Comparison of ENCODE assay signal across 22 mouse cellular contexts in genomic region chr6:14298167-14298566, GRCm38 (mm10).
"Had no signal": no experiment of that assay in that cellular context is flagged by ENCODE, and none has a peak within 500 bp of the region (broad histone marks: within the 10 kb centered on the region; RNA-seq: fewer than 3 reads in every experiment).

No protein-coding gene starts in this region.

- H3K9me3 ChIP-seq: hindbrain, embryonic 13.5 days; hindbrain, embryonic 15.5 days; kidney, embryonic 15.5 days; limb, embryonic 13.5 days; limb, embryonic 15.5 days; liver, embryonic 12.5 days had no signal

- ATAC-seq: forebrain, postnatal 0 days; hindbrain, postnatal 0 days; intestine, embryonic 16.5 days; liver, embryonic 12.5 days had no signal

- H3K4me2 ChIP-seq: hindbrain, embryonic 13.5 days; hindbrain, embryonic 15.5 days; kidney, embryonic 15.5 days; limb, embryonic 13.5 days; limb, embryonic 15.5 days; liver, embryonic 12.5 days had no signal

- H3K9ac ChIP-seq: forebrain, postnatal 0 days; hindbrain, embryonic 13.5 days; hindbrain, embryonic 15.5 days; kidney, embryonic 15.5 days; limb, embryonic 13.5 days; limb, embryonic 15.5 days; liver, embryonic 12.5 days had no signal

- H3K4me1 ChIP-seq: hindbrain, embryonic 13.5 days; hindbrain, embryonic 15.5 days; kidney, embryonic 15.5 days; limb, embryonic 13.5 days; limb, embryonic 15.5 days; liver, embryonic 12.5 days had no signal

- H3K27ac ChIP-seq: hindbrain, embryonic 13.5 days; hindbrain, embryonic 15.5 days; hindbrain, postnatal 0 days; kidney, embryonic 15.5 days; kidney, postnatal 0 days; limb, embryonic 13.5 days; limb, embryonic 15.5 days; liver, embryonic 12.5 days had no signal

- H3K27me3 ChIP-seq: hindbrain, embryonic 13.5 days; hindbrain, embryonic 15.5 days; kidney, embryonic 15.5 days; limb, embryonic 13.5 days; limb, embryonic 15.5 days; liver, embryonic 12.5 days had no signal

- H3K4me3 ChIP-seq: hindbrain, embryonic 13.5 days; hindbrain, embryonic 15.5 days; kidney, embryonic 15.5 days; limb, embryonic 13.5 days; limb, embryonic 15.5 days; liver, embryonic 12.5 days had no signal

- H3K36me3 ChIP-seq: hindbrain, embryonic 13.5 days; hindbrain, embryonic 15.5 days; kidney, embryonic 15.5 days; limb, embryonic 13.5 days; limb, embryonic 15.5 days; liver, embryonic 12.5 days had no signal

- DNase-seq: forebrain, postnatal 0 days; gastrocnemius, postnatal 10 days; gastrocnemius, postnatal 36 days; heart, postnatal 14 days; heart, postnatal 36 days; kidney, adult 11 months; kidney, adult 2 months; kidney, adult 9 months; kidney, postnatal 14 days; kidney, postnatal 36 days; layer of hippocampus, adult 9-11 months; layer of hippocampus, postnatal 36 days; left cerebral cortex, postnatal 4 days had no signal
